Mouse (Mus musculus) thymus, adult 2 months (tissue): ENCODE data around the gene Wipf2.

Experiments
- CTCF ChIP-seq: fragments of 200-500 bp; IDR thresholded peaks from 2 replicates; pipeline ENCODE4 v1.5.1; 2012; ENCODE audit warnings: mild to moderate bottlenecking, control low read depth, low read length, moderate library complexity, borderline replicate concordance; ENCODE audit not compliant: control insufficient read depth, poor library complexity, insufficient read depth; ENCODE audit errors: extremely low read depth
- POLR2A ChIP-seq: fragments of 200-500 bp; IDR thresholded peaks from 2 replicates; pipeline ENCODE4 v1.6.1; 2012; ENCODE audit warnings: mild to moderate bottlenecking, low read length, control low read depth, moderate library complexity; ENCODE audit not compliant: control insufficient read depth, poor library complexity, insufficient read depth; ENCODE audit errors: extremely low read depth

- no peak for TF ChIP-seq POLR2A
- TF ChIP-seq CTCF, result no peak
Measured at GRCm38 (mm10) chr11:98928186-98928893, 64.9 kb downstream of the Wipf2 start.
